Mouse (Mus musculus): ENCODE measurements around the gene Nus1. TPM values are rescaled to one million over a fixed set of nuclear protein-coding genes. Genes with fewer than 3 reads are reported as not detected.

Nus1 gene
- polyA plus RNA-seq, 1 experiment = 8.3 TPM

DNA sequence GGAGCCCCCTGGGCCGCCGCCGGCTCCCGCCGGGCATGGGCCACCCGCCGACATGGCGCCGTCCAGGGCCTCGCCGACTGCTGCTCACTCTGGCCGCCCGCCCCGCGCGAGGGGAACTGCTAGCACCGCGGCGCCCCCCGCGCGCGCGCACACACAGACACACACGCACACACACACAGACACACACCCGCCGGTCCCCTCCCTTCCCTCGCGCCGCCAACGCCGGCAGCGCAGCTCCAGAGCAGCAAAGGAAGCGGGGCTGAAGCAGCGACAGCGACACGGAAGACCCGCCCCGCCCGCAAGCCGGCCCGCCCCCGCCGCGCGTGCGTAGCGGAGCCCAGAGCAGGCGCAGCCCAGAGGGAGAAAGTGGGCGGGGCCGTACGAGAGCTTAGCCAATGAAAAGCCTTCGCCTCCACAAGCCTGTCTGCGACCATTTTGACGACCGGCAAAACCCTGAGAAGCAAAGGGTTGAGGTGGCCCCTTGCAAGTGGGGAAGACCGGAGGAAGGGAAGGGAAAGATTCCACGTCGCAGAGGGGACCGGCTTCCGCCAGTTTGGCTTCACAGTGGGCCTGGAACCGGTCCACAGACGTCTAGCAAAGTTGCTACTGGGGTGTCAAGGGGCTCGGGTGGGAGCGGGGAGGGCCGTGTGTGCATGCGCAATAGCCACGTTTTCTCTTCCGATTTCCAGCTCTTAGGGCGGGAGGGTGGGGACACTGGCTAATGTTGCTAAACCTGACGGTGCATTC, 35.3 kb upstream of the Nus1 start, which contains the start of gene Gopc:
Gene Gopc (minus strand): TSS at position 280 of the 747 bp plus-strand sequence.
- Histone ChIP-seq H3K4me1 (ENCODE audit: control insufficient read depth, insufficient read depth, low read length) (peaks cover 2% of the 10 kb centered on the region; the same call in 1 of the 2 replicates), H3K4me3 (ENCODE audit: control insufficient read depth, low read depth, low read length) (peak within 1 kb of the TSS; percentile 94), H3K27me3 (ENCODE audit: control insufficient read depth, insufficient read depth, low read length) (no peaks in the 10 kb centered on the region), H3K27ac (ENCODE audit: control insufficient read depth, insufficient read depth, low read depth, low read length) (peak within 1 kb of the TSS; percentile 90), H3K36me3 (ENCODE audit: control insufficient read depth, insufficient read depth, low read length) (no peaks in the 10 kb centered on the region)
- TF ChIP-seq POLR2A (IDR thresholded peaks at IDR 0.05; ENCODE audit: control insufficient read depth, low read depth, low read length) (no peak; the same call in 1 of the 2 replicates), CTCF (IDR thresholded peaks at IDR 0.05; ENCODE audit: control insufficient read depth, insufficient read depth, insufficient replicate concordance, low read depth, low read length) (no peak)

DNA sequence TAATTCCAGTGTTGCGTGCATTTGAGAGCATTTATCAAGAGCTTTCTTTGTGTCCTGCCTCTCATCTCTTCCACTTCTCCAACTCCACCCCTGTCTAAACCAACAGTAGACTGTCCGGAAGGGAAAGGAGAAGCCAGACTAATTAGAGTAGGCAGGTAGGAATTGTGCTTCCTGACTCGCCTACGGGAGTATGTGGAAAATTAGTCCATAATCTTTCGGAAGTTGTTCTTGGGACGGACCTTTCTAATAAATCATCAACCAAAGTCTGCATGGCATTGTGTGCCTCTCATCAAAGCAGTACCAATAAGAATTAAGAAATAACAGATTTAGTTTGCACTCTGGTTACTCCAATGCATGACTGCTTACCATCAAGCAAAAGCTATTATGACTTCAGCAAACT, 34.3 kb upstream of the Nus1 start:
- Histone ChIP-seq H3K4me1 (ENCODE audit: control insufficient read depth, insufficient read depth, low read length) (peaks cover 2% of the 10 kb centered on the region; the same call in 1 of the 2 replicates), H3K36me3 (ENCODE audit: control insufficient read depth, insufficient read depth, low read length) (no peaks in the 10 kb centered on the region), H3K27me3 (ENCODE audit: control insufficient read depth, insufficient read depth, low read length) (no peaks in the 10 kb centered on the region), H3K27ac (ENCODE audit: control insufficient read depth, insufficient read depth, low read depth, low read length) (no peak overlapping the region; the same call in 1 of the 2 replicates), H3K4me3 (ENCODE audit: control insufficient read depth, low read depth, low read length) (no peak overlapping the region)
- no peak for TF ChIP-seq POLR2A (IDR thresholded peaks at IDR 0.05; ENCODE audit: control insufficient read depth, low read depth, low read length)
- no peak for TF ChIP-seq CTCF (IDR thresholded peaks at IDR 0.05; ENCODE audit: control insufficient read depth, insufficient read depth, insufficient replicate concordance, low read depth, low read length)

DNA sequence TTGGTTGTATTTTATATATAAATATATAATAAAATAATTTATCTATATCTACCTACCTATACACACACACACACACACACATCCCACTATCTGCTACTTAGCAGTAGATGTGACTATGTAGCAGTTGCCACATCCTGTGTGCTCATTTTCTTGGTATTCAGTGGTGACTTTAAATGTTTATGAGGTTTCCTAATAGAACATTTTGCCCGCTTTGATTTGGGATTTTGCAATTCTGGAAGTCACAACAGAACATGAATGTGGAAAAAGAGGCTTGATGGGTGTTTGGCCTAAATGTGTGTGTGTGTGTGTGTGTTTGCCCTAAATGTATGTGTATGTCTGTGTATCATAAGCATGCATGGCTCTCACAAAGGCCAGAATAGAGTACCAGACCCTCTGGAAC, 33.8 kb upstream of the Nus1 start:
- Histone ChIP-seq H3K27me3 (ENCODE audit: control insufficient read depth, insufficient read depth, low read length) (no peaks in the 10 kb centered on the region), H3K36me3 (ENCODE audit: control insufficient read depth, insufficient read depth, low read length) (no peaks in the 10 kb centered on the region), H3K27ac (ENCODE audit: control insufficient read depth, insufficient read depth, low read depth, low read length) (no peak overlapping the region), H3K4me3 (ENCODE audit: control insufficient read depth, low read depth, low read length) (no peak overlapping the region), H3K4me1 (ENCODE audit: control insufficient read depth, insufficient read depth, low read length) (peaks cover 2% of the 10 kb centered on the region; the same call in 1 of the 2 replicates)
- TF ChIP-seq POLR2A (IDR thresholded peaks at IDR 0.05; ENCODE audit: control insufficient read depth, low read depth, low read length) = no peak
- TF ChIP-seq CTCF (IDR thresholded peaks at IDR 0.05; ENCODE audit: control insufficient read depth, insufficient read depth, insufficient replicate concordance, low read depth, low read length) = no peak

GRCm38 (mm10) chr10:52384823-52385610, 32.3 kb upstream of the Nus1 start:
- H3K36me3 ChIP-seq (ENCODE audit: control insufficient read depth, insufficient read depth, low read length) = no peaks in the 10 kb centered on the region
- H3K27ac ChIP-seq (ENCODE audit: control insufficient read depth, insufficient read depth, low read depth, low read length) = no peak overlapping the region
- TF ChIP-seq POLR2A (IDR thresholded peaks at IDR 0.05; ENCODE audit: control insufficient read depth, low read depth, low read length) (no peak), CTCF (IDR thresholded peaks at IDR 0.05; ENCODE audit: control insufficient read depth, insufficient read depth, insufficient replicate concordance, low read depth, low read length) (peak; percentile 8; the same call in 1 of the 2 replicates)
- H3K4me1 ChIP-seq (ENCODE audit: control insufficient read depth, insufficient read depth, low read length) = peaks cover 2% of the 10 kb centered on the region; the same call in 1 of the 2 replicates
- no peaks in the 10 kb centered on the region for H3K27me3 ChIP-seq (ENCODE audit: control insufficient read depth, insufficient read depth, low read length)
- no peak overlapping the region for H3K4me3 ChIP-seq (ENCODE audit: control insufficient read depth, low read depth, low read length)

GRCm38 (mm10) chr10:52387192-52387591, 30.2 kb upstream of the Nus1 start:
- TF ChIP-seq POLR2A (IDR thresholded peaks at IDR 0.05; ENCODE audit: control insufficient read depth, low read depth, low read length) (no peak), CTCF (IDR thresholded peaks at IDR 0.05; ENCODE audit: control insufficient read depth, insufficient read depth, insufficient replicate concordance, low read depth, low read length) (no peak)
- no peak overlapping the region for H3K4me3 ChIP-seq (ENCODE audit: control insufficient read depth, low read depth, low read length)
- H3K4me1 ChIP-seq (ENCODE audit: control insufficient read depth, insufficient read depth, low read length) = no peaks in the 10 kb centered on the region; the same call in 1 of the 2 replicates

DNA sequence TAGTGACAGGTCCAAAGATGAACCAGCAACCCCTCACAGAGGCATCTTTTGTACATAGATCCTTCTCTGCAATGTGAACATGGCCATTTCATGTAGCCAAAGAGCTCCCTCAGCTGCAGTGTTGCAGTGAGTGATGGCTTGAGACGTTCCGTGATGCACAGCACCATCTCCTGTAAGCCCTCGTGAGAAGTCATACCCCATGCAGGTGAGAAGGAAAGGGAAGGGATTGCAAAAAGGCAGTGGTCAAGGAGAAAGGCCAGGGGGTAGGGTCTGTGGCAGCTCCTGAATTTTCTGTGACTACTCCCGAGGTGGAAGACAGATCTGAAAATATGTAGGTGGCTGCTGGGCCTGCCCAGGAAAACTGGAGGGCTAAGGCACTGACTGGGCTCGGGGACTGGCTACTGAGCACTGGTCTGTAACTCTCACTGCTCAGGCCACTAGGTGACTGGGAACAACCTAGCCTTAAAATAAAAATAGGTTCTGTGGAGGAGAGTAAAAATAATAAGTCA, 28.4 kb upstream of the Nus1 start, which contains the start of gene Nepn:
Gene Nepn (plus strand): TSS at position 51 of the 509 bp plus-strand sequence.
- Histone ChIP-seq H3K4me3 (ENCODE audit: control insufficient read depth, low read depth, low read length) (no peak within 1 kb of the TSS), H3K36me3 (ENCODE audit: control insufficient read depth, insufficient read depth, low read length) (no peaks in the 10 kb centered on the region), H3K27me3 (ENCODE audit: control insufficient read depth, insufficient read depth, low read length) (no peaks in the 10 kb centered on the region), H3K4me1 (ENCODE audit: control insufficient read depth, insufficient read depth, low read length) (no peaks in the 10 kb centered on the region), H3K27ac (ENCODE audit: control insufficient read depth, insufficient read depth, low read depth, low read length) (no peak within 1 kb of the TSS)
- TF ChIP-seq POLR2A (IDR thresholded peaks at IDR 0.05; ENCODE audit: control insufficient read depth, low read depth, low read length) (no peak), CTCF (IDR thresholded peaks at IDR 0.05; ENCODE audit: control insufficient read depth, insufficient read depth, insufficient replicate concordance, low read depth, low read length) (no peak)

More at GRCm38 (mm10) chr10:52387192-52387591, 30.2 kb upstream of the Nus1 start:
- no peaks in the 10 kb centered on the region for H3K36me3 ChIP-seq (ENCODE audit: control insufficient read depth, insufficient read depth, low read length)
- no peak overlapping the region for H3K27ac ChIP-seq (ENCODE audit: control insufficient read depth, insufficient read depth, low read depth, low read length)
- no peaks in the 10 kb centered on the region for H3K27me3 ChIP-seq (ENCODE audit: control insufficient read depth, insufficient read depth, low read length)

DNA sequence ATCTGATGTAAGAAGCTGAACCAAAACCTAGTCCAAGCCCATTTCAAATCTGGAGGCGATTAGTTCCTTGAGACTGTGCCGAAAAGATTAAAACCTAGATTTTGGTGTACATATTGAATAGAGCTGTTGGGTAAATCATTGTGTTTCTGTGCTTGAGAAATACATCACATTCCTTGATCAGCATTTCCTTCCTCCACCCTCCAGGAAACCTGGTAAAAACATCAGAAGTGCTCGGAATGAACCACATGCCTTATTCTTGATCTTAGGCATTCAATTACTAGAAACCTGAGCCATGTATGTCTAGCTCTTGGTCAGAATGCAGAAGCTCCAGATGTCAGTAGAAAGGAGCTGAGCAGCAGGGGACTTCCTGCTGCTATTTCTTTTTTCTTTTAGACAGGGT, 27.9 kb upstream of the Nus1 start:
- Histone ChIP-seq H3K4me1 (ENCODE audit: control insufficient read depth, insufficient read depth, low read length) (no peaks in the 10 kb centered on the region), H3K27me3 (ENCODE audit: control insufficient read depth, insufficient read depth, low read length) (no peaks in the 10 kb centered on the region), H3K36me3 (ENCODE audit: control insufficient read depth, insufficient read depth, low read length) (no peaks in the 10 kb centered on the region), H3K4me3 (ENCODE audit: control insufficient read depth, low read depth, low read length) (no peak overlapping the region), H3K27ac (ENCODE audit: control insufficient read depth, insufficient read depth, low read depth, low read length) (no peak overlapping the region)
- TF ChIP-seq POLR2A (IDR thresholded peaks at IDR 0.05; ENCODE audit: control insufficient read depth, low read depth, low read length) = no peak
- TF ChIP-seq CTCF (IDR thresholded peaks at IDR 0.05; ENCODE audit: control insufficient read depth, insufficient read depth, insufficient replicate concordance, low read depth, low read length) = no peak

Data from testis, adult 2 months (tissue).